Mouse (Mus musculus) megakaryocyte progenitor cell, adult 5-6 weeks (primary cell): ENCODE measurements at regions not wholly inside any gene's neighbourhood (a gene's known extent, or its start where the extent isn't known, plus 50 kb on each side); places are given as distances from the start of the nearest gene placed in this dataset.
A peak's percentile ranks its signal among the peaks of the same experiment; 100 is the strongest.

ENCODE experiments used
- ATAC-seq: replicated peaks from 2 replicates; pipeline ENCODE4 v1.8.0; 2016; ENCODE audit warnings: mild to moderate bottlenecking, moderate TSS enrichment, inconsistent platforms; ENCODE audit not compliant: poor library complexity

GRCm38 (mm10) chr13:84345791-84346511 lies 123.9 kb downstream of the Tmem161b start:
- no peak for ATAC-seq

- ATAC-seq: no peak
These were observed 124.5 kb downstream of the Tmem161b start for GRCm38 (mm10) chr13:84346569-84346968.

- no peak for ATAC-seq
These were observed 125.3 kb downstream of the Tmem161b start for GRCm38 (mm10) chr13:84347181-84347913.

- peak; percentile 84 for ATAC-seq
These were observed 126.0 kb downstream of the Tmem161b start for GRCm38 (mm10) chr13:84347914-84348700.

GRCm38 (mm10) chr13:84348701-84348975 lies 126.5 kb downstream of the Tmem161b start:
- ATAC-seq: no peak

- peak; percentile 9; the same call in 1 of the 2 replicates for ATAC-seq
These were observed 127.1 kb downstream of the Tmem161b start for GRCm38 (mm10) chr13:84349001-84349720.

- ATAC-seq: no peak
These were observed 127.6 kb downstream of the Tmem161b start for GRCm38 (mm10) chr13:84349721-84350040.

GRCm38 (mm10) chr13:84350791-84351190 lies 128.7 kb downstream of the Tmem161b start:
- no peak for ATAC-seq

GRCm38 (mm10) chr13:84356455-84356854 lies 134.4 kb downstream of the Tmem161b start:
- no peak for ATAC-seq

GRCm38 (mm10) chr13:84360536-84360935 lies 138.4 kb downstream of the Tmem161b start:
- no peak for ATAC-seq

- ATAC-seq: peak; percentile 65
These were observed 142.0 kb downstream of the Tmem161b start for GRCm38 (mm10) chr13:84364069-84364468.

- no peak for ATAC-seq
These were observed 143.4 kb downstream of the Tmem161b start for GRCm38 (mm10) chr13:84365503-84365902.

GRCm38 (mm10) chr13:84366017-84366416 lies 143.9 kb downstream of the Tmem161b start:
- ATAC-seq: no peak

- ATAC-seq: no peak
These were observed 144.7 kb downstream of the Tmem161b start for GRCm38 (mm10) chr13:84366839-84367238.

- ATAC-seq: no peak
These were observed 146.1 kb downstream of the Tmem161b start for GRCm38 (mm10) chr13:84368225-84368624.

- no peak for ATAC-seq
These were observed 152.7 kb downstream of the Tmem161b start for GRCm38 (mm10) chr13:84374711-84375257.

- no peak for ATAC-seq
These were observed 153.8 kb downstream of the Tmem161b start for GRCm38 (mm10) chr13:84375941-84376340.

GRCm38 (mm10) chr13:84378553-84379332 lies 156.6 kb downstream of the Tmem161b start:
- no peak for ATAC-seq

GRCm38 (mm10) chr13:84391554-84391953 lies 169.5 kb downstream of the Tmem161b start:
- no peak for ATAC-seq
